Mouse (Mus musculus): Measurements from ENCODE around the gene Gm49486. TPM values are rescaled to one million over a fixed set of nuclear protein-coding genes. Genes with fewer than 3 reads are reported as not detected.

Gm49486 gene
- polyA plus RNA-seq, 1 experiment from 2014 or later: 1.2 TPM

- Histone ChIP-seq H3K9ac (no peak overlapping the region), H3K4me3 (no peak overlapping the region), H3K36me3 (peaks cover 12% of the 10 kb centered on the region), H3K27ac (no peak overlapping the region), H3K4me1 (0 out of 2 replicates have a peak, but pooled peaks cover 5% of the 10 kb centered on the region), H3K4me2 (no peak overlapping the region), H3K9me3 (no peaks in the 10 kb centered on the region), H3K27me3 (no peaks in the 10 kb centered on the region)
- WGBS: 67% methylated on average over 6 of the region's 6 CpGs
- ATAC-seq (ENCODE audit: insufficient number of reproducible peaks, low FRiP score, low TSS enrichment, low read depth): no peak
These were observed 69.4 kb downstream of the Gm49486 start for GRCm38 (mm10) chr15:79298553-79298952.

- no peak overlapping the region for H3K4me2 ChIP-seq
- H3K9me3 ChIP-seq: no peaks in the 10 kb centered on the region
- WGBS: 70% methylated on average over 2 of the region's 2 CpGs
- H3K4me1 ChIP-seq: 0 out of 2 replicates have a peak, but pooled peaks cover 5% of the 10 kb centered on the region
- no peak overlapping the region for H3K9ac ChIP-seq
- H3K27ac ChIP-seq: no peak overlapping the region
- no peak overlapping the region for H3K4me3 ChIP-seq
- ATAC-seq (ENCODE audit: insufficient number of reproducible peaks, low FRiP score, low TSS enrichment, low read depth): no peak
- H3K36me3 ChIP-seq: peaks cover 12% of the 10 kb centered on the region
- H3K27me3 ChIP-seq: no peaks in the 10 kb centered on the region
These were observed 70.5 kb downstream of the Gm49486 start for GRCm38 (mm10) chr15:79299563-79300155.

- Histone ChIP-seq H3K9ac (no peak overlapping the region), H3K9me3 (no peaks in the 10 kb centered on the region), H3K27ac (no peak overlapping the region), H3K27me3 (no peaks in the 10 kb centered on the region), H3K4me2 (no peak overlapping the region), H3K4me1 (0 out of 2 replicates have a peak, but pooled peaks cover 5% of the 10 kb centered on the region), H3K36me3 (peaks cover 27% of the 10 kb centered on the region), H3K4me3 (no peak overlapping the region)
- no peak for ATAC-seq (ENCODE audit: insufficient number of reproducible peaks, low FRiP score, low TSS enrichment, low read depth)
- 87% methylated on average over 8 of the region's 8 CpGs for WGBS
These were observed 74.5 kb downstream of the Gm49486 start for GRCm38 (mm10) chr15:79303725-79304124.

- 73% methylated on average over 4 of the region's 5 CpGs for WGBS
- no peak for ATAC-seq (ENCODE audit: insufficient number of reproducible peaks, low FRiP score, low TSS enrichment, low read depth)
- no peak overlapping the region for H3K27ac ChIP-seq
- H3K4me1 ChIP-seq: no peaks in the 10 kb centered on the region
- no peak overlapping the region for H3K9ac ChIP-seq
- H3K4me3 ChIP-seq: no peak overlapping the region
- peaks cover 25% of the 10 kb centered on the region for H3K36me3 ChIP-seq
- no peaks in the 10 kb centered on the region for H3K27me3 ChIP-seq
- H3K9me3 ChIP-seq: no peaks in the 10 kb centered on the region
- no peak overlapping the region for H3K4me2 ChIP-seq
These were observed 75.6 kb downstream of the Gm49486 start for GRCm38 (mm10) chr15:79304832-79305231.

GRCm38 (mm10) chr15:79306043-79306637 is 76.9 kb downstream of the Gm49486 start:
- Histone ChIP-seq H3K9ac (no peak overlapping the region), H3K27me3 (no peaks in the 10 kb centered on the region), H3K4me2 (no peak overlapping the region), H3K36me3 (peaks cover 24% of the 10 kb centered on the region), H3K9me3 (no peaks in the 10 kb centered on the region), H3K27ac (no peak overlapping the region), H3K4me1 (no peaks in the 10 kb centered on the region), H3K4me3 (no peak overlapping the region)
- WGBS: 73% methylated on average over 23 of the region's 23 CpGs
- no peak for ATAC-seq (ENCODE audit: insufficient number of reproducible peaks, low FRiP score, low TSS enrichment, low read depth)

Other genes starting within 250 kb of the Gm49486 start
- gene H1f0, start 200.9 kb upstream of the Gm49486 start, polyA plus RNA-seq (2015; fragmentation: Nextera tagmentation; extraction: Ambion mirVana): 487 and 628 TPM in 2 replicates
- gene Galr3, start 187.5 kb upstream of the Gm49486 start, polyA plus RNA-seq (2015; fragmentation: Nextera tagmentation; extraction: Ambion mirVana): 0.13 TPM in 1 of 2 replicates, not detected in the other
- 43.9 and 46.6 TPM in 2 replicates for gene Ankrd54, start 166.5 kb upstream of the Gm49486 start, polyA plus RNA-seq (2015; fragmentation: Nextera tagmentation; extraction: Ambion mirVana)
- 203 and 206 TPM in 2 replicates for gene Eif3l, start 154.2 kb upstream of the Gm49486 start, polyA plus RNA-seq (2015; fragmentation: Nextera tagmentation; extraction: Ambion mirVana)
- 15.1 and 16.3 TPM in 2 replicates for gene Micall1, start 120.5 kb upstream of the Gm49486 start, polyA plus RNA-seq (2015; fragmentation: Nextera tagmentation; extraction: Ambion mirVana)
- gene Polr2f, start 88.4 kb upstream of the Gm49486 start, polyA plus RNA-seq (2015; fragmentation: Nextera tagmentation; extraction: Ambion mirVana): 295 and 310 TPM in 2 replicates
- 6.3 and 8.5 TPM in 2 replicates for gene 1700088E04Rik, start 88.1 kb upstream of the Gm49486 start, polyA plus RNA-seq (2015; fragmentation: Nextera tagmentation; extraction: Ambion mirVana)
- 4.2 and 5.2 TPM in 2 replicates for gene Sox10, start 64.2 kb upstream of the Gm49486 start, polyA plus RNA-seq (2015; fragmentation: Nextera tagmentation; extraction: Ambion mirVana)
- gene Pick1, start 218 bp upstream of the Gm49486 start, polyA plus RNA-seq (2015; fragmentation: Nextera tagmentation; extraction: Ambion mirVana): 43.8 and 45.8 TPM in 2 replicates
- 0.12 and 0.36 TPM in 2 replicates for gene Slc16a8, start 25.4 kb downstream of the Gm49486 start, polyA plus RNA-seq (2015; fragmentation: Nextera tagmentation; extraction: Ambion mirVana)
- 17.2 and 19.7 TPM in 2 replicates for gene Baiap2l2, start 56.1 kb downstream of the Gm49486 start, polyA plus RNA-seq (2015; fragmentation: Nextera tagmentation; extraction: Ambion mirVana)
- gene Pla2g6, start 99.0 kb downstream of the Gm49486 start, polyA plus RNA-seq (2015; fragmentation: Nextera tagmentation; extraction: Ambion mirVana): 12.9 and 14.2 TPM in 2 replicates
- 4.2 and 4.7 TPM in 2 replicates for gene Maff, start 117.2 kb downstream of the Gm49486 start, polyA plus RNA-seq (2015; fragmentation: Nextera tagmentation; extraction: Ambion mirVana)
- gene Tmem184b, start 174.2 kb downstream of the Gm49486 start, polyA plus RNA-seq (2015; fragmentation: Nextera tagmentation; extraction: Ambion mirVana): 87.5 and 99.8 TPM in 2 replicates
- 81.0 and 82.7 TPM in 2 replicates for gene Csnk1e, start 226.2 kb downstream of the Gm49486 start, polyA plus RNA-seq (2015; fragmentation: Nextera tagmentation; extraction: Ambion mirVana)

All from limb, embryonic 15.5 days (tissue).